Mouse (Mus musculus): ENCODE results near the gene Eomes. TPM values are rescaled to one million over a fixed set of nuclear protein-coding genes. Genes with fewer than 3 reads are reported as not detected.
A peak's percentile ranks its signal among the peaks of the same experiment; 100 is the strongest.

The Eomes gene
- total RNA-seq, 2 experiments from 2014 or later, result 0.08 TPM; not detected in 1

DNA sequence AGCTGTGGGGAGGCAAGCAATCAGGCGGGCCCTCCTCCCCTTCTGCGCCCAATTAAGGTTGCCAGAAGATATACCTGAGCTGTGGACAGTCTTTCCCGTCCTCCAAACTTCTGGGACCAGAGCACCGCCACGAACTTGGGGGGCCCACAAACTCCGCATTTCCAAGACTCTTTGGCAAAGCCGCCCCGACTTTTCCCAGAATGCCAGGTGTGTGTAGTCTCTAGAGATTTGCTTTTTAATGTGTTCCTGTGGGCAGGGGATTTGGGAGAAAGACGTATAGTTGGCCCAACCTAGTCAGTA lies 9.0 kb downstream of the Eomes start:
- intact Hi-C loops (cut with DNase I), result no loop called here
- DNase-seq, result no peak

GRCm38 (mm10) chr9:118487636-118488035 lies 9.6 kb downstream of the Eomes start:
- DNase-seq, result no peak
- intact Hi-C loops (cut with DNase I), result loop anchor here (2.0 kb wide), 1 partner anchor 389 kb away; no protein-coding TSS in a partner anchor

DNA sequence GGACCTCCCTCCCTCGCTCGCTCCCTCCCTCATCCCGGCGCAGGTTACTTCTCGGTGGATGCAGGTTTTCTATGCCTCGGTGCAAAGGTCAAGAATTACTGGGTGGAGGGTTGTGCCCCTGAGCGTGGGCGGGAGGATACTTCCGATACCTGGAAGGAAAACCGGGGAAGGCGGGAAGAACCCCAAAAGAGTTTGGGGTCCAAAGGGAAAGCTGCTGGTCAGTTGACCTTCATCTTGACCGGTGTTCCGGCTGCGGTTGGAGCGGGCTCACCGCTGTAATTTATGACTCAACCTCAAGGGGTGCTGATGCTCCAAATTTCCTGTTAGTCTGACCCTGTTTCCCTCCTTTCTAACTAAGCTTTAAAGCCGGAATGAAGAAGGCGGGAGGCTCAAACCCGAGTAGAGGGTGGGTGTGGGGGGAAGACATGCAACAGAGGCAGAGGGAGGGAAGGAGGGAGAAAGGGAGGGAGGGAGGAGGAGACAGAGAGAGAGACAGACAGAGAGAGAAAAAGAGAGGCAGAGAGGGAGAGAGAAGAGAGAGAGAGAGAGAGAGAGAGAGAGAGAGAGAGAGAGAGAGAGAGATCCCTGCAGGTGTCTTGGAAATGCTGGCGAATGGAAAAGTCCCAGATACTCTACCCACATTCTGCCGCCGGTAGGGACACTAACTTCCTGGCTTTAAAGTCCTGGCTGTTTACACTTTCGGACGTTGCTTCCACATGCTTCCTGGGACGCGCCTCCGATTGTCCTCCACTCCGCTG lies 10.3 kb downstream of the Eomes start:
- DNase-seq, result peak; percentile 60 to 61
- intact Hi-C loops (cut with DNase I), result loop anchor here (2.0 kb wide), 1 partner anchor 390 kb away; no protein-coding TSS in a partner anchor

- no peak for DNase-seq
- intact Hi-C loops (cut with DNase I), result loop anchor here (1.0 to 2.0 kb wide), 2 partner anchors 390 to 436 kb away; no protein-coding TSS in a partner anchor
Observed at GRCm38 (mm10) chr9:118488896-118489578, 11.0 kb downstream of the Eomes start.

DNA sequence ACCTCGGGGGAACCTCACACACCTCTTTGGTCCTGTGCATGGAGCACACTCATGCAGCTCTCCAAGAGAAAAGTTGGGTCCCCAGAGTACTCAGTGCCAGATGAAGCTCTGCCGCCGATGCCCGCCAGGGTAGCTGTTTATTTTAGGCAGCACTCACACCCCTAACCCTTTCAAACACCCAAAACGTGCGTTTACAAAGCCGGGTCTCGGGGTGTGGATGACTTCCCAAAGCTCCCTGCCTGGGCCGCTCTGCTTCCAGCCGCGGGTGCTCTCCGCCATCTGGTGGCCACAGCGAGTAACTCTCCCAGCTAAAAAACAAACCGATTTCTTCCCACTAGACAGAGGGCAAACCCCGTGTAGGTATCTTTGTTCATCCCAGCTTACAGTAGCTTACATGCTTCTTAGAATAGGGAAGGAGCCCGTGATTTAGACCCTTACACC lies 11.6 kb downstream of the Eomes start:
- intact Hi-C loops (cut with DNase I), result loop anchor here (1.0 to 2.0 kb wide), 2 partner anchors 391 to 436 kb away; no protein-coding TSS in a partner anchor
- peak; percentile 76 for DNase-seq

- intact Hi-C loops (cut with DNase I), result no loop called here
- no peak for DNase-seq
Observed at GRCm38 (mm10) chr9:118491195-118491594, 13.2 kb downstream of the Eomes start.

- intact Hi-C loops (cut with DNase I), result no loop called here
- DNase-seq, result no peak
Observed at GRCm38 (mm10) chr9:118492932-118493698, 15.1 kb downstream of the Eomes start.

DNA sequence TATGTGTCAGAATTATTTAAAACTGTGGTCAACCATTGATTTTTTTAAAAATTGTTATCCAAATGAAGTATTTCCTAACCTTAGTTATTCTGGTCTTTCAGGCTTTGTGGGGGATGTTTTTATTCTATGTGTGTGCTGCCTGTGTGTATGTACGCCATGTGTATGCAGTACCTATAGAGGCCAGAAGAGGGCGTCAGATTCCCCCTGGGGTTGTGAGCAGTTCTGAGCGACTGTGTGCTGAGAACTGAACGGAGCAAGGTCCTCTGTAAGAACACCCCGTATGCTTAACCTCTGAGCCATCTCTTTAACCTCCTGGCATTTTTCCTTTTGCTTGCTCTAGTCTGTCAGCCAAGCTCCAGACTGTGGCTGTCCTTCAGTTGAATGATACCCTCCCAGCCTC lies 16.1 kb downstream of the Eomes start:
- no peak for DNase-seq
- intact Hi-C loops (cut with DNase I), result no loop called here

DNA sequence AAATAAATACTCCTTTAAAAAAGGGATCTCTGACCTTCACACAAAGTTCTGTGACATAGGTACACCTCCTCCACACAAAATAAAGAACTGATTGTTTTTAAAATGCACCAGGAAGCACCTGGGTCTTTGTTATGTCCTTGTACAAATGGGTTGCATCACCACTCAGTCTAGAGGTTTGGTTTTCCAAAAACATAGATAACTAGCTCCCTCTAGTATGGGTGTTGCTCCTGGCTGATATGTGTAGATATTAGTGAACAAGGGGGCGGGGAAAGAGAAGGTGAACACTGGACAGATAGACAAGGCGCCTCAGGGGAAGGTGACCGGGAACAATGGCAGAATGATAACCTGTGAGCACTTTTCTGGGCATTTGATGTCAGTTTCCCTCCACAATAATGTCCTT lies 17.9 kb downstream of the Eomes start:
- no peak for DNase-seq

DNA sequence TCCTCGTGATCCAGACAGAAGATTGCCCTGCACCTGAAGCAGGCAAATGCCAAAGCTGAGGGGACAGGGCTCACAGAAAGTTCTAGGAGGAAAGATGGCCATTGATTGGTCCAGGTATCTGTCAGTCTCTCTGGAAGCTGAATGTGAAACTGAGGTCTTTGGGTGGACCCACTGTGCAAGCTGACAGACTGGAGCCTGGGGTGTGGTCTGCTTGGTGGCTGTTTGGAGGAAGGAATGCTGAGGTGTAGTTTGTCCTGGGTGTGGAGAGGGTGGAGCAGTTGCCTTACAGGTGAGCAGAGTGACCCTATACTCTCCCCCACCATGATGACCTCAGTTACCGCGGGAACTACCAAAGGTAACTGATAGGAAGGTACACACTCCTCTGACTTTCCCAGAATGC lies 18.9 kb downstream of the Eomes start:
- intact Hi-C loops (cut with DNase I), result no loop called here

More for the DNA sequence above, 17.9 kb downstream of the Eomes start:
- intact Hi-C loops (cut with DNase I), result no loop called here

DNA sequence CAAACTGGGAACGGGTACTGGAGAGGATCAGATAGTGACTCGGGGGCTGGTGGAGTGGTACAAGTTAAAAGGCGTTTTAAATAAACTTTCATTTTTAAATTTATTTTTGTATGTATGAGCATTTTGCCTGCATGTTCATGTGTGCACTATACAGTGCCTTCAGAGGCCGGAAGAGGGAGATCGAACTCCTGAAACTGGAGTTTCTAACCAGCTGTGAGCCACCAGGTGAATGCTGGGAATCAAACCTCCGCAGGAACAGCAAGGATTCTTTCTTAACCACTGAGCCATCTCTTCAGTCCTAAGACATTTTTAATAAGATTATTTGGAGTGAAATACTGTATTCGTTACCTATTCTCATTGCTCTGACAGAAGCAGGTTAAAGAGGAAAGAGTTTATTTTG lies 20.0 kb downstream of the Eomes start:
- intact Hi-C loops (cut with DNase I), result no loop called here
- no peak for DNase-seq

More for the DNA sequence above, 18.9 kb downstream of the Eomes start:
- no peak for DNase-seq

GRCm38 (mm10) chr9:118500963-118501362 lies 23.0 kb downstream of the Eomes start:
- intact Hi-C loops (cut with DNase I), result no loop called here
- DNase-seq, result no peak

DNA sequence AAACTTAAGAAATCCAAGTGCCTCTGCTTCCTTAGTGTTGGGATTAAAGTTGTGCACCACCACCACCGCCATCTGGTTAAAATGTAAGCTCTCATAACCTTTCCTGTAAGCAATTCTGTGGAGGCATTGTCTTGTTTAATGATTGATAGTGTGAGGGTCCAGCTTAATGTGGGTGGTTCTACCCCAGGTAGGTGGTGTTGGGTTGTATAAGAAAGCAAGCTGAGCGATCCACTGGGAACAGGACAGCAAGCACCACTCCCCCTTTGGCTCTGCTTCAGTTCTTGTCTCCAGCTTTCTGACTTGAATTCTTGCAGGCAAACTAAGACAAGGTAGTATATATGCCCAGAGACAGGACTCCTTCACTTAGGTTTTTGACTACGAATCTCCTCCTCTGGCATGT lies 26.6 kb downstream of the Eomes start:
- no peak for DNase-seq
- intact Hi-C loops (cut with DNase I), result no loop called here

GRCm38 (mm10) chr9:118506020-118506403 lies 28.0 kb downstream of the Eomes start, which contains the start of gene Golga4:
Gene Golga4 (plus strand): TSS chr9:118506267.
- peak; percentile 88 to 94 for DNase-seq
- intact Hi-C loops (cut with DNase I), result no loop called here

DNA sequence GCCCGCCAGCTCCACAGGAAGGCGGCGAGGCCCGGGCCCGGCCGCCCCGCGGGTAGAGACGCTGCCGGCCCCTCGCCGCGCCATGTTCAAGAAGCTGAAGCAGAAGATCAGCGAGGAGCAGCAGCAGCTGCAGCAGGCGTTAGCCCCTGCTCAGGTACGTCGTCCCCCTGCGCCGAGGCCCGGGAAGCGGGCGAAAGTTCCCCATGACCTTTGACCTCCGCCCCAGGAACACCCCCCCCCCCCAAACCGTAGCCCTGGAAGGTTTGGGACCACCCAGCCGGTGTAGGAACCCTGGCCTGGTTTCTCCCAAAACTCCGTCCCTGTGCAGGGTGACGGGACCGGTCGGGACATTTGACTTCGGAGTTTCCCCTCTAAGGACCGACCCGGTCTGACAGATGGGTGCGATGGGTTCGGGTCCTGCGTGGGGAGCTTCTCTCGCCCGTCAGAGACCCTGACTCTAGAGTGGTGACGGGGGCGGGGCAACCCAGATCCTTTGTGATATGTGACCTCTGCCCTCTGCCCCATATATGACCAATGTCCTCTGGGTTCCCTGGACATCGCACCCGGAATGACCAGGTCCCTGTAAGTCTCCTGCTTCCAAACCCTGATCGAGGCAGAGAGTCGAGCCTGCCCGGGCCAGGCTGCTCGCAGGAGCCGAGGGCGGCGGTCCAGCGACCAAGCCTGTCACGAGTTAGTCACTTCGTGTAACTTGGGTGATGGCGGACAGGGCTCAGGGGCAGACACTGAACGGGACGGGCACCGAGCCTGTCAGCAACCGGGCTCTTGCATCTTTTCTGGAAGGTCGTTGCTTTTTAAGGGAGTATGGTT lies 28.6 kb downstream of the Eomes start:
- intact Hi-C loops (cut with DNase I), result no loop called here
- peak; percentile 46 to 58 for DNase-seq

DNA sequence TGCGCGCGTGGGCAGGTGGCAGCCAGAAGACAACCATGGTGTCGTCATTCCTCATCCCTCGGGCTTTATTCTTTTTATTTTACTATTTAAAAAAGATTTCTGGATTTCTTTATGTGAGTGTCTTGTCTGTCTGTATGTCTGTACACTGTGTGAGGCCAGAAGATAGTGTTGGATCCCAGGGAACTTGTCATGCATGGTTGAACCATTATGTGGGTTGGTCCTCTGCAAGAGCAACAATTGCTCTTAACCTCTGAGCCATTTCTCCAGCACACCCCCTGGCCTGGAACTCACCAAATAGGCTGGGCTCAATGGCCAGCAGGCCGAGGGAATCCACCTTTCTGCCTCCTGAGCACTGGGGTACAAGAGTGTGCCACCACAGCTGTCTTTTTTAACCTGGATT lies 29.5 kb downstream of the Eomes start:
- intact Hi-C loops (cut with DNase I), result no loop called here
- no peak for DNase-seq

- no peak for DNase-seq
- intact Hi-C loops (cut with DNase I), result no loop called here
Observed at GRCm38 (mm10) chr9:118508601-118509000, 30.6 kb downstream of the Eomes start.

DNA sequence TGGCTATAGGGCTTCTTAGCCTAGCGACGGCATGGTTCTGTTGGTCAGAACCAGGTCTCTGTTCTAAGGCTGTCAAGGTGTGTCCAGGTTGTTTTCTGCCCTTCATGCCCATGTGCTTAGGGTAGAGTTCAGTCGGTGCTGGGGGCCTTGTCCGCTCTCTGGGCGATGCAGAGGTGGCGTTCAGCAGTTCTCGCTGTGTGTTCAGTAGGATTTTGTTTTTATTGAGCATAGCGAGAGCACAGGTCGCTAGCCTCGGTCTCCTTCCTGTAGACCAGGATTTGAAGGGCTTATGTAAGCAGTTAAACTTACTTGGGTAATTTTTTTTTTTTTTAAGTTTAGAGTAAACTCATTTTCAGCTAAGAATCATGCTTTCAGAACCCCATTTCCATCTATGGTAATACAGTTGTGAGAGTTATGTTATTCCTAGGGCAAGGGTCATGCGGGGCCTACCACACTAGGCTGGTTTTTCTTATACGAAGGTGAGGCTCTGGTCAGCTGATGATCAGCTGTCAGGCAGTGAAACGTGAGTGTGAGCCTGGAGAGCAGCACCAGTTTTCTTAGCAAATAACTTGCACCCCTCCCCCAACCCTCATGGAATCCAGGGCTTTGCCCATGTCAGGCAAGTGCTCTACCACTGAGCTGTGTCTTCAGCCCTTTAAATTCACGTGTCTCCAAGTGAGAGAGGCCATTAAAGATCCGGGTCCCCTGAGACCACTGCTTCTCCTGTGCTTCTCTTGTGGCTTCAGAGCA lies 33.1 kb downstream of the Eomes start:
- intact Hi-C loops (cut with DNase I), result no loop called here
- DNase-seq, result no peak

GRCm38 (mm10) chr9:118512681-118513233 lies 34.7 kb downstream of the Eomes start:
- no peak for DNase-seq

More at GRCm38 (mm10) chr9:118512681-118513233, 34.7 kb downstream of the Eomes start:
- intact Hi-C loops (cut with DNase I), result no loop called here
